ENCODE assay signal across 30 mouse cellular contexts in genomic region chr1:63603870-63604500, GRCm38 (mm10). TPM values are rescaled to one million over a fixed set of nuclear protein-coding genes. Genes with fewer than 3 reads are reported as not detected.
"Had no signal": no experiment of that assay in that cellular context is flagged by ENCODE, and none has a peak within 500 bp of the region (broad histone marks: within the 10 kb centered on the region; RNA-seq: fewer than 3 reads in every experiment).

No protein-coding gene starts in this region.

- H3K4me3 ChIP-seq: layer of hippocampus, adult 2 months; limb, embryonic 10.5 days; limb, embryonic 13.5 days; liver, embryonic 12.5 days; liver, embryonic 15.5 days; megakaryocyte, embryonic 14.5 days; midbrain, embryonic 10.5 days; midbrain, embryonic 13.5 days; neural tube, embryonic 12.5 days; neural tube, embryonic 15.5 days had no signal

- H3K4me2 ChIP-seq: limb, embryonic 13.5 days; liver, embryonic 12.5 days; liver, embryonic 15.5 days; midbrain, embryonic 13.5 days; neural tube, embryonic 12.5 days; neural tube, embryonic 15.5 days had no signal

- H3K4me1 ChIP-seq: limb, embryonic 10.5 days; limb, embryonic 13.5 days; liver, embryonic 12.5 days; liver, embryonic 15.5 days; megakaryocyte, embryonic 14.5 days; midbrain, embryonic 10.5 days; midbrain, embryonic 13.5 days; neural tube, embryonic 12.5 days; neural tube, embryonic 15.5 days had no signal

- H3K9me3 ChIP-seq: limb, embryonic 10.5 days; limb, embryonic 13.5 days; liver, embryonic 12.5 days; liver, embryonic 15.5 days; megakaryocyte, embryonic 14.5 days; midbrain, embryonic 10.5 days; midbrain, embryonic 13.5 days; neural tube, embryonic 12.5 days; neural tube, embryonic 15.5 days had no signal

- DNase-seq: kidney, adult 2 months; kidney, postnatal 25 days; layer of hippocampus, adult 9-11 months; liver; lung, postnatal 14 days; right cerebral cortex, adult 18-20 months; right cerebral cortex, postnatal 14 days; right cerebral cortex, postnatal 4 days; thymus, adult 2 months; thymus, postnatal 14 days; thymus, postnatal 4 days had no signal

- H3K27me3 ChIP-seq: limb, embryonic 13.5 days; liver, embryonic 12.5 days; liver, embryonic 15.5 days; megakaryocyte, embryonic 14.5 days; midbrain, embryonic 13.5 days; neural tube, embryonic 12.5 days; neural tube, embryonic 15.5 days had no signal

- H3K9ac ChIP-seq: limb, embryonic 13.5 days; liver, embryonic 12.5 days; liver, embryonic 15.5 days; midbrain, embryonic 13.5 days; neural tube, embryonic 12.5 days; neural tube, embryonic 15.5 days had no signal

- H3K36me3 ChIP-seq: limb, embryonic 10.5 days; limb, embryonic 13.5 days; liver, embryonic 12.5 days; liver, embryonic 15.5 days; midbrain, embryonic 10.5 days; midbrain, embryonic 13.5 days; neural tube, embryonic 12.5 days; neural tube, embryonic 15.5 days had no signal

- H3K27ac ChIP-seq: kidney, postnatal 0 days; layer of hippocampus, adult 2 months; limb, embryonic 10.5 days; limb, embryonic 13.5 days; liver, embryonic 12.5 days; liver, embryonic 15.5 days; midbrain, embryonic 10.5 days; midbrain, embryonic 13.5 days; neural tube, embryonic 12.5 days; neural tube, embryonic 15.5 days; stomach, postnatal 0 days had no signal

- ATAC-seq: intestine, postnatal 0 days; liver, embryonic 12.5 days; midbrain, embryonic 13.5 days; midbrain, embryonic 16.5 days had no signal

RNA-seq across cellular contexts. Expression of gene Gm39653, which starts 11.8 kb away (rescaled TPM):
- total RNA-seq: layer of hippocampus, adult 2 months; layer of hippocampus, postnatal 25 days had no signal
- polyA plus RNA-seq: intestine, embryonic 14.5 days; intestine, postnatal 0 days; kidney, adult 2 months; kidney, embryonic 14.5 days; kidney, postnatal 0 days; large intestine, adult 2 months; limb, embryonic 10.5 days; limb, embryonic 13.5 days; liver, embryonic 12.5 days; liver, embryonic 15.5 days; midbrain, embryonic 10.5 days; midbrain, embryonic 13.5 days; midbrain, embryonic 16.5 days; neural tube, embryonic 12.5 days; stomach, embryonic 14.5 days; stomach, postnatal 0 days; thymus, adult 2 months had no signal
